Mouse (Mus musculus) olfactory bulb, adult 2 months (tissue): Measurements from ENCODE around the gene Ntf5. TPM values are rescaled to one million over a fixed set of nuclear protein-coding genes. Genes with fewer than 3 reads are reported as not detected.

Experiments
- H3K27ac ChIP-seq: fragments of 200-500 bp; 2 replicates; pipeline ENCODE4 v1.5.1; 2012; ENCODE audit warnings: low read depth, low read length; ENCODE audit not compliant: insufficient read depth
- H3K4me1 ChIP-seq: fragments of 200-500 bp; 2 replicates; pipeline ENCODE4 v1.6.1; 2012; ENCODE audit warnings: low read length; ENCODE audit not compliant: control insufficient read depth, insufficient read depth
- H3K4me3 ChIP-seq: fragments of 200-500 bp; 2 replicates; pipeline ENCODE4 v1.5.1; 2012; ENCODE audit warnings: mild to moderate bottlenecking, low read depth, low read length, moderate library complexity; ENCODE audit not compliant: insufficient read depth
- CTCF ChIP-seq: fragments of 200-500 bp; IDR thresholded peaks from 2 replicates; pipeline ENCODE4 v1.5.1; 2012; ENCODE audit warnings: low read depth, mild to moderate bottlenecking, low read length, moderate library complexity; ENCODE audit not compliant: insufficient read depth
- POLR2A ChIP-seq: fragments of 200-500 bp; IDR thresholded peaks from 2 replicates; pipeline ENCODE4 v1.6.1; 2012; ENCODE audit warnings: mild to moderate bottlenecking, low read depth, low read length, moderate library complexity; ENCODE audit not compliant: insufficient read depth
- WGBS: fragments of 180-500 bp; shearing (Covaris S2); methylation state at CpG from one replicate; pipeline ENCODE4 v1.1.7; 2018; 5-methylcytosine and 5-hydroxymethylcytosine counted together
- polyA plus RNA-seq: library from polyadenylated mRNA; stranded (reverse); fragments of >200 nt; gene quantifications from 2 replicates; pipeline ENCODE4 v1.2.4, GENCODE M21; 2012; ENCODE audit warnings: low replicate concordance; ENCODE audit not compliant: missing spikeins, insufficient read depth, insufficient read length

The Ntf5 gene
- polyA plus RNA-seq, 1 experiment = not detected

GRCm38 (mm10) chr7:45401521-45402085, 11.9 kb upstream of the Ntf5 start:
- WGBS = 67% methylated on average over 10 of the region's 10 CpGs
- TF ChIP-seq CTCF (no peak), POLR2A (no peak)
- H3K4me1 ChIP-seq = peaks cover 10% of the 10 kb centered on the region; the same call in 1 of the 2 replicates

GRCm38 (mm10) chr7:45403532-45404261, 9.8 kb upstream of the Ntf5 start:
- 42% methylated on average over 6 of the region's 6 CpGs for WGBS
- Histone ChIP-seq H3K27ac (no peak overlapping the region), H3K4me3 (no peak overlapping the region), H3K4me1 (peaks cover 10% of the 10 kb centered on the region; the same call in 1 of the 2 replicates)
- TF ChIP-seq POLR2A (no peak), CTCF (no peak)

More at GRCm38 (mm10) chr7:45401521-45402085, 11.9 kb upstream of the Ntf5 start:
- Histone ChIP-seq H3K4me3 (no peak overlapping the region), H3K27ac (no peak overlapping the region)

- Histone ChIP-seq H3K4me3 (peak within 1 kb of the TSS; percentile 13), H3K27ac (no peak within 1 kb of the TSS), H3K4me1 (peaks cover 10% of the 10 kb centered on the region; the same call in 1 of the 2 replicates)
- 11% methylated on average over 28 of the region's 28 CpGs for WGBS
- TF ChIP-seq POLR2A = no peak
- peak; percentile 70 for TF ChIP-seq CTCF
These were observed 8.1 kb upstream of the Ntf5 start, which contains the start of gene Kcna7 for GRCm38 (mm10) chr7:45405091-45406075. Gene Kcna7 (plus strand): TSS chr7:45405653.

GRCm38 (mm10) chr7:45406157-45407156, 7.0 kb upstream of the Ntf5 start:
- Histone ChIP-seq H3K4me1 (peaks cover 10% of the 10 kb centered on the region; the same call in 1 of the 2 replicates), H3K4me3 (peak overlapping the region; percentile 13), H3K27ac (no peak overlapping the region)
- 2% methylated on average over 114 of the region's 114 CpGs for WGBS
- TF ChIP-seq CTCF (no peak), POLR2A (no peak)

GRCm38 (mm10) chr7:45407836-45408235, 5.7 kb upstream of the Ntf5 start:
- WGBS = 80% methylated on average over 10 of the region's 10 CpGs
- Histone ChIP-seq H3K27ac (no peak overlapping the region), H3K4me3 (no peak overlapping the region), H3K4me1 (peaks cover 10% of the 10 kb centered on the region; the same call in 1 of the 2 replicates)
- no peak for TF ChIP-seq POLR2A
- no peak for TF ChIP-seq CTCF

GRCm38 (mm10) chr7:45408351-45408750, 5.1 kb upstream of the Ntf5 start:
- 75% methylated on average over 7 of the region's 7 CpGs for WGBS
- peaks cover 11% of the 10 kb centered on the region; the same call in 1 of the 2 replicates for H3K4me1 ChIP-seq
- TF ChIP-seq POLR2A = no peak
- no peak for TF ChIP-seq CTCF
- H3K27ac ChIP-seq = no peak overlapping the region
- no peak overlapping the region for H3K4me3 ChIP-seq

GRCm38 (mm10) chr7:45408949-45409348, 4.5 kb upstream of the Ntf5 start:
- Histone ChIP-seq H3K4me1 (peaks cover 17% of the 10 kb centered on the region; the same call in 1 of the 2 replicates), H3K27ac (no peak overlapping the region), H3K4me3 (no peak overlapping the region)
- TF ChIP-seq CTCF = no peak
- no peak for TF ChIP-seq POLR2A
- 84% methylated on average over 17 of the region's 17 CpGs for WGBS

- 88% methylated on average over 8 of the region's 8 CpGs for WGBS
- no peak overlapping the region for H3K4me3 ChIP-seq
- H3K27ac ChIP-seq = no peak overlapping the region
- TF ChIP-seq CTCF = no peak
- TF ChIP-seq POLR2A = no peak
- peaks cover 22% of the 10 kb centered on the region; the same call in 1 of the 2 replicates for H3K4me1 ChIP-seq
These were observed 3.9 kb upstream of the Ntf5 start for GRCm38 (mm10) chr7:45409497-45410163.
